Mouse (Mus musculus) fat pad, adult 2 months (tissue): ENCODE measurements around the gene Nab2.

ENCODE experiments used
- DNase-seq: peaks from one replicate; pipeline ENCODE4 v3.0.0-alpha.2; 2011; ENCODE audit warnings: low read depth, low spot score; ENCODE audit errors: extremely low read depth

Nab2 gene

GRCm38 (mm10) chr10:127668093-127669050 lies at the start of gene Nab2:
TSS of gene Nab2 (minus strand) at chr10:127668568.
- DNase-seq, result no peak

GRCm38 (mm10) chr10:127712736-127713135 lies 44.4 kb upstream of the Nab2 start:
- no peak for DNase-seq

- DNase-seq, result no peak
These were observed 42.0 kb upstream of the Nab2 start for GRCm38 (mm10) chr10:127710331-127710730.

DNA sequence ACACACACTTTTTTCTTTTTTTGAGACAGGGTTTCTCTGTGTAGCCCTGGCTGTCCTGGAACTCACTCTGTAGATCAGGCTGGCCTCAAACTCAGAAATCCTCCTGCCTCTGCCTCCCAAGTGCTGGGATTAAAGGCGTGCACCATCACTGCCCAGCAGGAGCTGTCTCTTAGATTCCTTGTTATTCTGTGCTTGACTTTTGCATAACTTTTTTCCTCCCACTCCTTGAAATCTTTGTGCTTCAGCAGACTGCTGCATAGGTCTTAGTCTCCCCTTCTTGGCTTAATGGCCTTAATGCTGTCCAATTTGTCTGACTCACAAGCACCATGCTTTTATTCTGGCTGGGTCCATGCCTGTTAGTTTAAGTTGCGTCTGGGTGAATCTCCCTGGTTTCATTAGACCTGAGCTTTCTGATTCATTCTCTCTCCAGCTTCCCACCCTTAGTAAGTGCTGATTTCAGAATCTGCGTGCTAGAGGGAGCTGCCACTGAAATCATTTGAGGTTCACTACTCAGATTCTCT lies 40.5 kb upstream of the Nab2 start:
- no peak for DNase-seq

- DNase-seq, result no peak
These were observed 39.4 kb upstream of the Nab2 start for GRCm38 (mm10) chr10:127707721-127708120.

DNA sequence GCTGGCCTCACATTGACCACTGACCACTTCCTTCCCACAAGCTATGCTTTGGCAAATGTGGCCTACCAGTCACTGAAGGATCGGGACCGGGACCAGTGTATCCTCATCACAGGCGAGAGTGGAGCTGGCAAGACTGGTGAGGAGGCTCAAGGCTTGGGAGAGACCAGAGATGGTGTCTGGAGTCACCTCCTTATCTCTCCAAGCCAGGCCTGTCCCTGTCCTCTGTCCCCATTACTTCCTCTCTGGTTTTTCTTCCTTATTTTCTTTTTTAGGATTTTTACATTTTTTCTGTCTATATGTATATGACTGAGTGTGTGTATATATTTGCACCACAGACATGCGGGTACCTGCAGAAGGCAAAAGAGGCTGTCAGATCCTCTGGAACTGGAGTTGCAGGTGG lies 37.4 kb upstream of the Nab2 start:
- no peak for DNase-seq

- no peak for DNase-seq
These were observed 36.4 kb upstream of the Nab2 start, which contains the start of gene Myo1a for GRCm38 (mm10) chr10:127704766-127705220. TSS of gene Myo1a (plus strand) at chr10:127705170.

GRCm38 (mm10) chr10:127704293-127704692 lies 35.9 kb upstream of the Nab2 start:
- no peak for DNase-seq

DNA sequence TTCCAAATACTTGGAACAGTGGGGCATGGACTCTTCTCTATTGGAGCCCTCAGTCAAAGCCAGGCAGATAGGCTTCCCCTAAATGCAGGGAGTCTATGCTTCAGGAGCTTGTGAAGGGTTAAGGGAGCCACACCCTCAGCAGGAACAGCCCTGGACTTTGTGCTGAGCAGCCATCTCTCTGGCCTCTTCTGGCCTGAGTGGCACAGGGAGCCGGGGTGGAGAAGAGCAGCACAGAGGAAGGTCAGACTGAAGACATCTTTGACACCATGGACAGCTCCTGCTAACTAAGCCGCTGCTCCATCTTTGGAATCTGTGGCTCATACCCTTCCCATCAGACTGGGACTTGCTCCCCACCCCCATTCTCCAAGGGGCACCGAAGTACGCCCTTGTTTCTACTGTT lies 34.9 kb upstream of the Nab2 start:
- no peak for DNase-seq

DNA sequence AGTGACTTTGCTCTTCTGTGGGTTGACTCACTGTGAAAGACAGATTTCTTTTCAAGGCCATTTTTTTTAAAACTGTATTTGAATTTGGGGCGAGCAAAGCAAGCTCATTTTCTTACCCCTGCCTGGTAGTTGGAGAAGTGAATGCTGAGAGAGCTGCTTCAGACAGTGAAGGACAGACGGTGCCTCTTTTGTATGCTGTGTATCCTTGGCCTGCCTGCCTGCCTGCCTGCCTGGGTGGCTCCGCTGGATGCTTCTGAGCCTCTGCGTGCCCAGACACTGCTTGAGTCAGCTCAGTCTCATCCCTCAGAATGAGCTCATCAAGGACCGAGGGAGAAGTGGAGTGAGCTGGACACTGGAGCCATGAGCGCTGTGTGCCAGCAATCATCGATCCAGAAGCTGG lies 30.6 kb upstream of the Nab2 start:
- DNase-seq, result no peak

- no peak for DNase-seq
These were observed 27.4 kb upstream of the Nab2 start for GRCm38 (mm10) chr10:127695775-127696174.

GRCm38 (mm10) chr10:127694636-127695035 lies 26.3 kb upstream of the Nab2 start:
- DNase-seq, result no peak

GRCm38 (mm10) chr10:127691053-127691452 lies 22.7 kb upstream of the Nab2 start:
- no peak for DNase-seq

- no peak for DNase-seq
These were observed 14.5 kb upstream of the Nab2 start for GRCm38 (mm10) chr10:127682886-127683285.

- no peak for DNase-seq
These were observed 11.5 kb upstream of the Nab2 start for GRCm38 (mm10) chr10:127679881-127680280.

GRCm38 (mm10) chr10:127679208-127679607 lies 10.8 kb upstream of the Nab2 start:
- no peak for DNase-seq

DNA sequence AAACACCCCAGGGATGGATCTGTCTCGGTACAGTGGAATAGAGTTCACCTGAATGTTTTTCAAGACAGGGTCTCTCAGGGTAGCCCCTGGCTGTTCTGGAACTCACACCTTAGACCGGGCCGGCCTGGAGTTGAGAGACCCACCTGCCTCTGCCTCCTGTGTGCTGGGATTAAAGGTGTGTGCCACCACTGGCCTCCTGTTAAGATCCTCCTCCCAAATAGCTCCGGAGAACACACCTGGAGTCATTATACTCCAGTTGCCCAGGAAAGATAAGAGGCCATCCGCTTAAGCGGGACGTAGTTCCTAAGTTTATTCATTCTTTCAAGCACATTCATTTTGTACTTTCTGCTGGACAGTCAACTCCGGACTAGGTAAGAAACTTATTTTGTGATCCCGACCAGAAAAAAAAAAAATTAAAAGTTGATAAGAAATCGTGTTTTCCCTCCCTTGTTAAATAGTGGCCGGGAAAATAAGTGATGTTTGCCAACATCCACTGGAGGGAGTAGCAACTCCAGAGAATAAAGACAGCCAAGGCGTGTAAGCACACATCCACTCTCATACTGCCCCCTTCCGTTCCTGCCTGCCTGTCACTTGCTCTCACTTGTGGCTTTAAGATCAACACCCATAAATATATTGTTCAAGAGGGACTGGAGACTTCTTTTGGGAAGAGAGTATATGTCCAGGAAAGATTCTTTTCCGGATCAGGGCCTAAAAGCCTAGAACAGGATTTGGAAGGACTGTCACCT lies 9.4 kb upstream of the Nab2 start:
- DNase-seq, result no peak

- DNase-seq, result peak; percentile 83
These were observed 8.6 kb upstream of the Nab2 start for GRCm38 (mm10) chr10:127676691-127677548.

DNA sequence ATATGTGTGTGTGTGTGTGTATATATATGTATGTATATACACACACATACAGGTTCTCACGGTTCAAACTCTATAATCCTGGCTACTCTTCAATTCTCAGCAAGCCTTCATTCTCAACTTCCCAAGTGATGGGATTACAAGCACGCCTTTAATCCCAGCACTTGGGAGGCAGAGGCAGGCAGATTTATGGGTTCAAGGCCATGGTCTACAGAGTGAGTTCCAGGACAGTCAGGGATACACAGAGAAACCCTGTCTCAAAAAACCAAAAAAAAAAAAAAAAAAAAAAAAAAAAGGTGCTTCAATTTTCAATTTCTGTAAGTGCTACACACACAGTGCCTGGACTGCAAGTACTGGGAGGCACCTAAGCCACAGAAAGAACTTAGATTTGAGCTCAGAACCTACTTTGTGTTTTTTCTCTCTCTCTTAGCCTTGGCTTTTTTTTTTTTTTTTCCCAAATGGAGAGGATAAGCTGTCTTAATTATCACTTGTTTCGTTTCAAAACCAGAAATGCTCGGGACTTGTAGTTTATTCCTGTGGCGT lies 7.6 kb upstream of the Nab2 start:
- DNase-seq, result no peak

- no peak for DNase-seq
These were observed 6.6 kb upstream of the Nab2 start for GRCm38 (mm10) chr10:127674794-127675522.
